ENCODE assay signal across 8 mouse cellular contexts in genomic region chr11:120238751-120239359, GRCm38 (mm10). TPM values are rescaled to one million over a fixed set of nuclear protein-coding genes. Genes with fewer than 3 reads are reported as not detected.
DNase-seq lines count a peak whose midpoint lies in the region; ATAC-seq lines count a peak whose summit lies in the region.

No protein-coding gene starts in this region.

- H3K9me3 ChIP-seq in liver, embryonic 11.5 days (ENCODE audit: control insufficient read depth, low read length), result no peaks in the 10 kb centered on the region
- H3K9me3 ChIP-seq in forebrain, embryonic 13.5 days (replicated peaks), result no peaks in the 10 kb centered on the region
- H3K9me3 ChIP-seq in midbrain, embryonic 14.5 days (ENCODE audit: control insufficient read depth, low read length), result no peaks in the 10 kb centered on the region

- H3K4me1 ChIP-seq in liver, embryonic 11.5 days (replicated peaks; ENCODE audit: control insufficient read depth, insufficient read depth, low read length), result peaks cover 57% of the 10 kb centered on the region
- peaks cover 62% of the 10 kb centered on the region for H3K4me1 ChIP-seq in forebrain, embryonic 13.5 days
- H3K4me1 ChIP-seq in midbrain, embryonic 14.5 days (ENCODE audit: control insufficient read depth, insufficient read depth, low read length), result peaks cover 55% of the 10 kb centered on the region

- H3K4me2 ChIP-seq in liver, embryonic 11.5 days, result peak overlapping the region; percentile 99
- peak overlapping the region; percentile 95 for H3K4me2 ChIP-seq in forebrain, embryonic 13.5 days
- peak overlapping the region; percentile 100 for H3K4me2 ChIP-seq in midbrain, embryonic 14.5 days (ENCODE audit: low read length)

- WGBS in liver, embryonic 11.5 days, result 22% methylated on average over 7 of the region's 8 CpGs
- WGBS in forebrain, embryonic 13.5 days, result under 1% methylated on average over 8 of the region's 8 CpGs
- 3% methylated on average over 8 of the region's 8 CpGs for WGBS in midbrain, embryonic 14.5 days

- H3K9ac ChIP-seq in liver, embryonic 11.5 days (ENCODE audit: low read depth, low read length), result peak overlapping the region; percentile 48
- H3K9ac ChIP-seq in forebrain, embryonic 13.5 days, result peak overlapping the region; percentile 100
- peak overlapping the region; percentile 100 for H3K9ac ChIP-seq in midbrain, embryonic 14.5 days (replicated peaks; ENCODE audit: low read length)

- no peaks in the 10 kb centered on the region for H3K36me3 ChIP-seq in liver, embryonic 11.5 days (ENCODE audit: control insufficient read depth, insufficient read depth, low read length)
- H3K36me3 ChIP-seq in forebrain, embryonic 13.5 days (ENCODE audit: poor library complexity, severe bottlenecking), result peaks cover 10% of the 10 kb centered on the region
- H3K36me3 ChIP-seq in midbrain, embryonic 14.5 days (ENCODE audit: control insufficient read depth, insufficient read depth, low read length), result peaks cover 11% of the 10 kb centered on the region

- H3K4me3 ChIP-seq in liver, embryonic 11.5 days (ENCODE audit: low read depth, low read length), result peak overlapping the region; percentile 87
- peak overlapping the region; percentile 94 for H3K4me3 ChIP-seq in forebrain, embryonic 13.5 days
- H3K4me3 ChIP-seq in midbrain, embryonic 14.5 days (replicated peaks; ENCODE audit: low read depth, low read length), result peak overlapping the region; percentile 94

- DNase-seq in liver, embryonic 11.5 days (ENCODE audit: low spot score), result peak; percentile 60
- DNase-seq in liver, result no peak
- peak; percentile 43 to 71 for DNase-seq in kidney, adult 8-10 months
- peak; percentile 71 for DNase-seq in midbrain, embryonic 14.5 days
- DNase-seq in MN1 (ENCODE audit: low spot score), result no peak
- no peak for DNase-seq in urinary bladder, postnatal 10 days (ENCODE audit: low spot score)
- no peak for DNase-seq in testis, postnatal 10 days (ENCODE audit: low spot score)

- peak overlapping the region; percentile 53 for H3K27ac ChIP-seq in liver, embryonic 11.5 days (ENCODE audit: low read depth, low read length)
- peak overlapping the region; percentile 100 for H3K27ac ChIP-seq in forebrain, embryonic 13.5 days
- peak overlapping the region; percentile 100 for H3K27ac ChIP-seq in midbrain, embryonic 14.5 days (replicated peaks; ENCODE audit: low read depth, low read length)

- H3K27me3 ChIP-seq in liver, embryonic 11.5 days (replicated peaks; ENCODE audit: control insufficient read depth, insufficient read depth, low read length), result peaks cover 48% of the 10 kb centered on the region
- H3K27me3 ChIP-seq in forebrain, embryonic 13.5 days, result no peaks in the 10 kb centered on the region
- H3K27me3 ChIP-seq in midbrain, embryonic 14.5 days (ENCODE audit: control insufficient read depth, insufficient read depth, low read length), result no peaks in the 10 kb centered on the region

- no peak for ATAC-seq in liver, embryonic 11.5 days (replicated peaks; ENCODE audit: low FRiP score)
- ATAC-seq in forebrain, embryonic 13.5 days, result no peak
- ATAC-seq in midbrain, embryonic 14.5 days (ENCODE audit: low FRiP score, low TSS enrichment), result no peak

RNA-seq across cellular contexts. Expression of gene Bahcc1, which starts 6.1 kb away (rescaled TPM):
- 6.7 and 8.8 TPM in 2 replicates for polyA plus RNA-seq in liver, embryonic 11.5 days (2014; fragmentation: Nextera tagmentation; extraction: Ambion mirVana)
- polyA plus RNA-seq in forebrain, embryonic 13.5 days (2015; fragmentation: Nextera tagmentation; extraction: Ambion mirVana), result 17.2 TPM in 2 replicates
- 20.0 and 25.9 TPM in 2 replicates for polyA plus RNA-seq in midbrain, embryonic 14.5 days (2014; fragmentation: Nextera tagmentation; extraction: Ambion mirVana)

Comparison
In these comparisons a context has a peak if more than half of its experiments do, and no peak if none do; other contexts are left out.
1. DNase-seq: peak in liver, embryonic 11.5 days (single experiment), kidney, adult 8-10 months (2 of 2) and midbrain, embryonic 14.5 days (single experiment); none in liver (single experiment), MN1 (single experiment), urinary bladder, postnatal 10 days (single experiment) and testis, postnatal 10 days (single experiment).
2. H3K9ac ChIP-seq: peak in every context shown above with its lines; median percentile 100 in forebrain, embryonic 13.5 days; 100 in midbrain, embryonic 14.5 days; 48 in liver, embryonic 11.5 days.
3. Peak in every context shown above with its lines, with median percentiles within 50 percentile points of each other: H3K27ac ChIP-seq, H3K4me2 ChIP-seq and H3K4me3 ChIP-seq.